Mouse (Mus musculus): Measurements from ENCODE around the gene Dennd5b. TPM values are rescaled to one million over a fixed set of nuclear protein-coding genes. Genes with fewer than 3 reads are reported as not detected.
"Not testable (repeated sequence)": the region's sequence is repeated elsewhere in the genome, so short reads cannot be mapped to it uniquely, and the experiment has no call there.

Dennd5b gene
- polyA plus RNA-seq, 1 experiment from 2014 or later: 9.6 TPM

GRCm38 (mm10) chr6:149005009-149005408, 96.5 kb downstream of the Dennd5b start:
- ATAC-seq: no peak
- TF ChIP-seq CTCF (IDR thresholded peaks at IDR 0.05; ENCODE audit: low read depth): no peak
- no peaks in the 10 kb centered on the region for H3K27me3 ChIP-seq (replicated peaks; ENCODE audit: control insufficient read depth, insufficient read depth, low read length)
- no peak overlapping the region for H3K27ac ChIP-seq (ENCODE audit: low read depth, low read length)
- H3K4me2 ChIP-seq (replicated peaks; ENCODE audit: low read depth): no peak overlapping the region
- no peaks in the 10 kb centered on the region for H3K9me3 ChIP-seq (ENCODE audit: control insufficient read depth)
- H3K9ac ChIP-seq (ENCODE audit: low read depth, low read length): no peak overlapping the region
- H3K36me3 ChIP-seq (ENCODE audit: control insufficient read depth, insufficient read depth): peaks cover 67% of the 10 kb centered on the region
- H3K4me3 ChIP-seq (ENCODE audit: low read depth, low read length): no peak overlapping the region
- no peaks in the 10 kb centered on the region for H3K4me1 ChIP-seq (replicated peaks; ENCODE audit: control insufficient read depth, insufficient read depth, low read length)
- 84% methylated on average over 7 of the region's 7 CpGs for WGBS

- H3K27ac ChIP-seq (ENCODE audit: low read depth, low read length): no peak overlapping the region
- H3K4me3 ChIP-seq (ENCODE audit: low read depth, low read length): no peak overlapping the region
- 81% methylated on average over 5 of the region's 5 CpGs for WGBS
- no peak overlapping the region for H3K9ac ChIP-seq (ENCODE audit: low read depth, low read length)
- H3K9me3 ChIP-seq (ENCODE audit: control insufficient read depth): no peaks in the 10 kb centered on the region
- H3K4me1 ChIP-seq (replicated peaks; ENCODE audit: control insufficient read depth, insufficient read depth, low read length): no peaks in the 10 kb centered on the region; the same call in 1 of the 2 replicates
- peaks cover 16% of the 10 kb centered on the region for H3K36me3 ChIP-seq (ENCODE audit: control insufficient read depth, insufficient read depth)
- no peaks in the 10 kb centered on the region for H3K27me3 ChIP-seq (replicated peaks; ENCODE audit: control insufficient read depth, insufficient read depth, low read length)
- ATAC-seq: no peak
- no peak overlapping the region for H3K4me2 ChIP-seq (replicated peaks; ENCODE audit: low read depth)
- TF ChIP-seq CTCF (IDR thresholded peaks at IDR 0.05; ENCODE audit: low read depth): peak; percentile 18; the same call in 1 of the 2 replicates
These were observed 107.0 kb downstream of the Dennd5b start for GRCm38 (mm10) chr6:148994327-148994999.

- Histone ChIP-seq H3K9ac (ENCODE audit: low read depth, low read length) (no peak overlapping the region), H3K36me3 (ENCODE audit: control insufficient read depth, insufficient read depth) (peaks cover 13% of the 10 kb centered on the region), H3K4me2 (replicated peaks; ENCODE audit: low read depth) (no peak overlapping the region), H3K4me1 (replicated peaks; ENCODE audit: control insufficient read depth, insufficient read depth, low read length) (no peaks in the 10 kb centered on the region; the same call in 1 of the 2 replicates), H3K4me3 (ENCODE audit: low read depth, low read length) (no peak overlapping the region), H3K9me3 (ENCODE audit: control insufficient read depth) (no peaks in the 10 kb centered on the region), H3K27me3 (replicated peaks; ENCODE audit: control insufficient read depth, insufficient read depth, low read length) (no peaks in the 10 kb centered on the region), H3K27ac (ENCODE audit: low read depth, low read length) (no peak overlapping the region)
- ATAC-seq: peak; percentile 29; the same call in 1 of the 2 replicates
- WGBS: 34% methylated on average over 9 of the region's 9 CpGs
- peak; percentile 76 for TF ChIP-seq CTCF (IDR thresholded peaks at IDR 0.05; ENCODE audit: low read depth)
These were observed 108.1 kb downstream of the Dennd5b start for GRCm38 (mm10) chr6:148993117-148994077.

GRCm38 (mm10) chr6:148992373-148993116, 108.9 kb downstream of the Dennd5b start:
- no peak overlapping the region for H3K4me2 ChIP-seq (replicated peaks; ENCODE audit: low read depth)
- no peaks in the 10 kb centered on the region for H3K27me3 ChIP-seq (replicated peaks; ENCODE audit: control insufficient read depth, insufficient read depth, low read length)
- H3K9ac ChIP-seq (ENCODE audit: low read depth, low read length): no peak overlapping the region
- ATAC-seq: no peak
- WGBS: 48% methylated on average over 4 of the region's 4 CpGs
- peaks cover 6% of the 10 kb centered on the region for H3K36me3 ChIP-seq (ENCODE audit: control insufficient read depth, insufficient read depth)
- no peaks in the 10 kb centered on the region for H3K9me3 ChIP-seq (ENCODE audit: control insufficient read depth)
- no peak overlapping the region for H3K4me3 ChIP-seq (ENCODE audit: low read depth, low read length)
- no peak overlapping the region for H3K27ac ChIP-seq (ENCODE audit: low read depth, low read length)
- H3K4me1 ChIP-seq (replicated peaks; ENCODE audit: control insufficient read depth, insufficient read depth, low read length): no peaks in the 10 kb centered on the region; the same call in 1 of the 2 replicates
- TF ChIP-seq CTCF (IDR thresholded peaks at IDR 0.05; ENCODE audit: low read depth): no peak

- WGBS: 56% methylated on average over 6 of the region's 6 CpGs
- no peak for TF ChIP-seq CTCF (IDR thresholded peaks at IDR 0.05; ENCODE audit: low read depth)
- no peaks in the 10 kb centered on the region; the same call in 1 of the 2 replicates for H3K4me1 ChIP-seq (replicated peaks; ENCODE audit: control insufficient read depth, insufficient read depth, low read length)
- H3K9ac ChIP-seq (ENCODE audit: low read depth, low read length): no peak overlapping the region
- peaks cover 4% of the 10 kb centered on the region; the same call in 1 of the 2 replicates for H3K36me3 ChIP-seq (ENCODE audit: control insufficient read depth, insufficient read depth)
- no peak for ATAC-seq
- no peaks in the 10 kb centered on the region for H3K27me3 ChIP-seq (replicated peaks; ENCODE audit: control insufficient read depth, insufficient read depth, low read length)
- no peak overlapping the region for H3K4me3 ChIP-seq (ENCODE audit: low read depth, low read length)
- H3K9me3 ChIP-seq (ENCODE audit: control insufficient read depth): no peaks in the 10 kb centered on the region
- no peak overlapping the region for H3K27ac ChIP-seq (ENCODE audit: low read depth, low read length)
- H3K4me2 ChIP-seq (replicated peaks; ENCODE audit: low read depth): no peak overlapping the region
These were observed 109.7 kb downstream of the Dennd5b start for GRCm38 (mm10) chr6:148991660-148992372.

- not testable (repeated sequence) for H3K27ac ChIP-seq (ENCODE audit: low read depth, low read length); H3K36me3 ChIP-seq (ENCODE audit: control insufficient read depth, insufficient read depth); H3K27me3 ChIP-seq (replicated peaks; ENCODE audit: control insufficient read depth, insufficient read depth, low read length); H3K4me3 ChIP-seq (ENCODE audit: low read depth, low read length); H3K4me2 ChIP-seq (replicated peaks; ENCODE audit: low read depth); H3K4me1 ChIP-seq (replicated peaks; ENCODE audit: control insufficient read depth, insufficient read depth, low read length); H3K9ac ChIP-seq (ENCODE audit: low read depth, low read length); H3K9me3 ChIP-seq (ENCODE audit: control insufficient read depth)
- WGBS: 36% methylated on average over 1 of the region's 3 CpGs
- peak; percentile 41 for ATAC-seq
These were observed 111.5 kb downstream of the Dennd5b start for GRCm38 (mm10) chr6:148989792-148990491.
